Mouse (Mus musculus): Measurements from ENCODE around the gene Uqcc2.

- TF ChIP-seq CTCF (conservative IDR thresholded peaks at IDR 0.05; ENCODE audit: insufficient read depth, insufficient read length, low read depth, low read length): no peak
- TF ChIP-seq POLR2A (IDR thresholded peaks at IDR 0.05; ENCODE audit: low read depth, low read length): no peak
Measured at GRCm38 (mm10) chr17:27122701-27123100, 11.0 kb downstream of the Uqcc2 start.
